Mouse (Mus musculus): ENCODE data around the gene Hpse2. TPM values are rescaled to one million over a fixed set of nuclear protein-coding genes. Genes with fewer than 3 reads are reported as not detected.

Gene Hpse2
- polyA plus RNA-seq, 1 experiment from 2014 or later, result 2.7 TPM

DNA sequence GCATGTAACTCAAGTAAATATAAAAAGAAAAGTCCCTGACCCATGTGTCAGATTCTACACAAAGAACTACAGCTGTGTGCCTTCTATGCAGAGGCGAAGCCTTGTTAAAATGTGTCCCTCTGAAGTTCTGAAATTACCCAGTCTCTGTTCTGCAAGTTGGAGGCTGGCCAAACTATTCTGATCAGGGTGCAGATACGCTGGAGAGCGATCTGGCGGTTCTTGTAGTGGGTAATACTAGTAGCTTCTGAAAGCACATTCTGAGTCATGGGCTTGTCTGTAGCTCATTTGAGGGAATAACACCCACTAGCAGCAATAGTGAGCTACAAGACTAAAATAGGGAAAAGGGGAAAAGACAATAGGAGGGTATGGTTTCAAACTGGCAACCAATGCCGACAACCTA lies 474.5 kb downstream of the Hpse2 start:
- no peak for DNase-seq (ENCODE audit: low spot score)
- no peaks in the 10 kb centered on the region for H3K36me3 ChIP-seq
- H3K9me3 ChIP-seq, result no peaks in the 10 kb centered on the region
- H3K4me1 ChIP-seq (replicated peaks), result no peaks in the 10 kb centered on the region
- H3K4me3 ChIP-seq, result no peak overlapping the region
- H3K27me3 ChIP-seq (ENCODE audit: insufficient read depth, poor library complexity, severe bottlenecking), result no peaks in the 10 kb centered on the region
- no peak overlapping the region for H3K27ac ChIP-seq
- WGBS, result 92% methylated on average over 5 of the region's 5 CpGs

DNA sequence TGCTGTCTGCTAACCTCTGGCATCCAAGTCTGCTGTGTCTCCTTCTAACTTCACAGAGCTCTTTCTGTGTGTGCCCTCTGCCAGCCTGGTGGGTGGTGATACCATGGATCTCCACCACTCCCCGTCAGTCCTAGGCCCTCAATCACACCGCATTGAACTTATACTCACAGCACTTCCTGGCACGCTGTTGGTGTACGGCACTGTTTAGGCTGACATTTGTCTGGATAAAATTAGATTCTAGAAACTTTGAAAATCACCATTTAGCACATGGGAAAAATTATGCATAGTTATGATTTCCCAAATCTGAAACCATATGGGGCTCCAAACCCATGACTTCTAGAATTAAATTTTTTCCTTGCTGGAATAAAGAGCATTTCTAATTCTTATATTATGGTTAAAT lies 478.4 kb downstream of the Hpse2 start:
- H3K9me3 ChIP-seq, result no peaks in the 10 kb centered on the region
- no peak overlapping the region for H3K27ac ChIP-seq
- DNase-seq (ENCODE audit: low spot score), result no peak
- 85% methylated on average over 4 of the region's 4 CpGs for WGBS
- no peaks in the 10 kb centered on the region for H3K36me3 ChIP-seq
- H3K4me1 ChIP-seq (replicated peaks), result peaks cover 18% of the 10 kb centered on the region
- H3K27me3 ChIP-seq (ENCODE audit: insufficient read depth, poor library complexity, severe bottlenecking), result no peaks in the 10 kb centered on the region
- H3K4me3 ChIP-seq, result no peak overlapping the region

- no peaks in the 10 kb centered on the region for H3K27me3 ChIP-seq (ENCODE audit: insufficient read depth, poor library complexity, severe bottlenecking)
- no peak overlapping the region for H3K4me3 ChIP-seq
- peaks cover 30% of the 10 kb centered on the region for H3K4me1 ChIP-seq (replicated peaks)
- no peaks in the 10 kb centered on the region for H3K36me3 ChIP-seq
- DNase-seq (ENCODE audit: low spot score), result no peak
- no peaks in the 10 kb centered on the region for H3K9me3 ChIP-seq
- H3K27ac ChIP-seq, result no peak overlapping the region
- WGBS, result 86% methylated on average over 6 of the region's 6 CpGs
These were observed 479.6 kb downstream of the Hpse2 start for GRCm38 (mm10) chr19:42908553-42908952.

- peaks cover 50% of the 10 kb centered on the region for H3K4me1 ChIP-seq (replicated peaks)
- WGBS, result 69% methylated on average over 5 of the region's 5 CpGs
- H3K36me3 ChIP-seq, result no peaks in the 10 kb centered on the region
- H3K9me3 ChIP-seq, result no peaks in the 10 kb centered on the region
- H3K27me3 ChIP-seq (ENCODE audit: insufficient read depth, poor library complexity, severe bottlenecking), result no peaks in the 10 kb centered on the region
- no peak for DNase-seq (ENCODE audit: low spot score)
- no peak overlapping the region for H3K4me3 ChIP-seq
- peak overlapping the region; percentile 40; the same call in 1 of the 2 replicates for H3K27ac ChIP-seq
These were observed 481.8 kb downstream of the Hpse2 start for GRCm38 (mm10) chr19:42906328-42906727.

DNA sequence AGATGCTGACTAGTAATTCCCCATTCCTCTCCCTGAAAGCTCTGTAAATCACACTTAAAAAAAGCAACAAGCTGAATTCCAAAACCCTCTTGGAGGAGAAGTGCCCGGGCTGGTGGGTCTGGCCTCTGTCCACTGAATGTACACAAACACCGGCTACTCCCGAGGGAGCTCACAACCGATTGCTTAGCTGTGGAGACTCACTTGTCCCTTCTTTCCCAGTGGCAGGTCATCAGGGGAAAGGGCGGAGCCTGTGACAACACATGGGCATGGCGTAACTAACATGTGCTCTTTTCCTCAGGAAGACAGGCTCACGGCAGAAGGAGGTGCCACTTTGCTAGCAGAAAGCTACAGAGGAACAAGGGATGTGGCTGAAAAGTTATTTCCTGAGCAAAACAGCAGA lies 483.4 kb downstream of the Hpse2 start:
- Histone ChIP-seq H3K9me3 (no peaks in the 10 kb centered on the region), H3K4me1 (replicated peaks) (peaks cover 50% of the 10 kb centered on the region), H3K36me3 (no peaks in the 10 kb centered on the region), H3K4me3 (no peak overlapping the region), H3K27me3 (ENCODE audit: insufficient read depth, poor library complexity, severe bottlenecking) (no peaks in the 10 kb centered on the region), H3K27ac (peak overlapping the region; percentile 76)
- WGBS, result 43% methylated on average over 7 of the region's 7 CpGs
- DNase-seq (ENCODE audit: low spot score), result peak; percentile 23

- Histone ChIP-seq H3K4me3 (no peak overlapping the region), H3K27me3 (ENCODE audit: insufficient read depth, poor library complexity, severe bottlenecking) (no peaks in the 10 kb centered on the region), H3K27ac (peak overlapping the region; percentile 76; the same call in 1 of the 2 replicates), H3K4me1 (replicated peaks) (peaks cover 50% of the 10 kb centered on the region), H3K9me3 (no peaks in the 10 kb centered on the region), H3K36me3 (no peaks in the 10 kb centered on the region)
- 46% methylated on average over 4 of the region's 4 CpGs for WGBS
- DNase-seq (ENCODE audit: low spot score), result no peak
These were observed 483.9 kb downstream of the Hpse2 start for GRCm38 (mm10) chr19:42904240-42904639.

- DNase-seq (ENCODE audit: low spot score), result no peak
- 65% methylated on average over 6 of the region's 6 CpGs for WGBS
- Histone ChIP-seq H3K27ac (peak overlapping the region; percentile 69), H3K4me1 (replicated peaks) (peaks cover 50% of the 10 kb centered on the region), H3K27me3 (ENCODE audit: insufficient read depth, poor library complexity, severe bottlenecking) (no peaks in the 10 kb centered on the region), H3K36me3 (no peaks in the 10 kb centered on the region), H3K4me3 (no peak overlapping the region), H3K9me3 (no peaks in the 10 kb centered on the region)
These were observed 484.3 kb downstream of the Hpse2 start for GRCm38 (mm10) chr19:42903840-42904239.

DNA sequence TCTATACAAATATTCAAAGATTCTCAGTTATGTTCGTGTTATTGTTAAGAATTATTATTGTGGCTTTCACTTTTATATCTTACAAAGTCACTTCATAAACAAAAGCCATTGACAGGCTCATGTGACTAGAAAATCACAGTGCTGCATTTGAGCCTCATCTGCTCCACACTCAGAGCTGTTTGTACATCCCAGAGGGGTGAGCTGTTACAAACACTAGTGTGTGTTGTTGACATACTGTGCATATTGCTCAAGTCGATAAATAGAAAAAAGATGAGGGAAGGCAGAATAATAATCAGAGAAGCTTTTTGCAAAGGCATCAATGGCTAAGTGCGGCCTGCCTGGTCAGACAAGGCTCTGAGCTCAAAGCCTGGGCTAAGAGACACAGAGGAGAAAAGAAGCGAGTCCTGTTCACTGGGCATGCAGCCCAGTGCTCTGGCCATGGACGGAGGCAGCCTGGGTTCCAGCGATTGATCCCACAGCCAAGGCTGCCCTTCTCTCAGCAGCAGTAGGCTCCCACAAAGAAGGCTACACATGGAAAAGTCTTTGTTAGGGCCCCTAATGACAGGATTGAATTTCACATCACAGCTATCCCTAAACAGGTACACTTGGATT lies 485.6 kb downstream of the Hpse2 start:
- WGBS, result 69% methylated on average over 6 of the region's 6 CpGs
- H3K9me3 ChIP-seq, result no peaks in the 10 kb centered on the region
- peaks cover 50% of the 10 kb centered on the region for H3K4me1 ChIP-seq (replicated peaks)
- no peaks in the 10 kb centered on the region for H3K27me3 ChIP-seq (ENCODE audit: insufficient read depth, poor library complexity, severe bottlenecking)
- peak; percentile 12 for DNase-seq (ENCODE audit: low spot score)
- peak overlapping the region; percentile 80 for H3K27ac ChIP-seq
- H3K4me3 ChIP-seq, result no peak overlapping the region
- no peaks in the 10 kb centered on the region for H3K36me3 ChIP-seq

GRCm38 (mm10) chr19:42891599-42891998 lies 496.6 kb downstream of the Hpse2 start:
- H3K27ac ChIP-seq, result peak overlapping the region; percentile 59
- H3K4me3 ChIP-seq, result no peak overlapping the region
- no peaks in the 10 kb centered on the region for H3K36me3 ChIP-seq
- no peak for DNase-seq (ENCODE audit: low spot score)
- H3K9me3 ChIP-seq, result no peaks in the 10 kb centered on the region
- 51% methylated on average over 5 of the region's 5 CpGs for WGBS
- peaks cover 24% of the 10 kb centered on the region for H3K4me1 ChIP-seq (replicated peaks)
- no peaks in the 10 kb centered on the region for H3K27me3 ChIP-seq (ENCODE audit: insufficient read depth, poor library complexity, severe bottlenecking)

DNA sequence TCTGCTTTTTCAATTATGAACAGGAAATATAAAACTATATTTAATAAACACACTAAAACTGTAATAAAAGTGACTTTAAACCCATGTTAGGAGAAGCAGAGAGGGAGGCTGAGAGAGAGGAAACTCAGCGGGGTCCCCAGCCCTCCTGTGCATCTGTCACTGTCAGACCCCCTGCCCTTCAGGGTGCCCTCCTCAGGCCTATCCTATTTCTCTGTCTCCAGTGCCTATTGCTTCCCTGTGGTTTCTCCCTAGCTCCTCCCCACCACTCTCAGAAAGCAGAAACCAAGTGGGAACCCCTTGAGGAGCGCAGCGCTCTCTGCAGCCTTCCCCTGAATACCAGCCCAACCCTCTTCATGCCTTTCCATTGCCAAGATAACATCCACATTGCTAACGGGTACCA lies 510.5 kb downstream of the Hpse2 start:
- WGBS, result 54% methylated on average over 4 of the region's 4 CpGs
- DNase-seq (ENCODE audit: low spot score), result no peak

GRCm38 (mm10) chr19:42876563-42876962 lies 511.6 kb downstream of the Hpse2 start:
- Histone ChIP-seq H3K27ac (no peak overlapping the region), H3K4me1 (replicated peaks) (peaks cover 9% of the 10 kb centered on the region), H3K36me3 (no peaks in the 10 kb centered on the region), H3K4me3 (no peak overlapping the region), H3K27me3 (ENCODE audit: insufficient read depth, poor library complexity, severe bottlenecking) (no peaks in the 10 kb centered on the region), H3K9me3 (no peaks in the 10 kb centered on the region)
- DNase-seq (ENCODE audit: low spot score), result no peak
- 78% methylated on average over 4 of the region's 4 CpGs for WGBS

More for the DNA sequence above, 510.5 kb downstream of the Hpse2 start:
- no peaks in the 10 kb centered on the region for H3K36me3 ChIP-seq
- no peak overlapping the region for H3K27ac ChIP-seq
- no peaks in the 10 kb centered on the region for H3K9me3 ChIP-seq
- H3K27me3 ChIP-seq (ENCODE audit: insufficient read depth, poor library complexity, severe bottlenecking), result no peaks in the 10 kb centered on the region
- H3K4me3 ChIP-seq, result no peak overlapping the region
- peaks cover 12% of the 10 kb centered on the region for H3K4me1 ChIP-seq (replicated peaks)

DNA sequence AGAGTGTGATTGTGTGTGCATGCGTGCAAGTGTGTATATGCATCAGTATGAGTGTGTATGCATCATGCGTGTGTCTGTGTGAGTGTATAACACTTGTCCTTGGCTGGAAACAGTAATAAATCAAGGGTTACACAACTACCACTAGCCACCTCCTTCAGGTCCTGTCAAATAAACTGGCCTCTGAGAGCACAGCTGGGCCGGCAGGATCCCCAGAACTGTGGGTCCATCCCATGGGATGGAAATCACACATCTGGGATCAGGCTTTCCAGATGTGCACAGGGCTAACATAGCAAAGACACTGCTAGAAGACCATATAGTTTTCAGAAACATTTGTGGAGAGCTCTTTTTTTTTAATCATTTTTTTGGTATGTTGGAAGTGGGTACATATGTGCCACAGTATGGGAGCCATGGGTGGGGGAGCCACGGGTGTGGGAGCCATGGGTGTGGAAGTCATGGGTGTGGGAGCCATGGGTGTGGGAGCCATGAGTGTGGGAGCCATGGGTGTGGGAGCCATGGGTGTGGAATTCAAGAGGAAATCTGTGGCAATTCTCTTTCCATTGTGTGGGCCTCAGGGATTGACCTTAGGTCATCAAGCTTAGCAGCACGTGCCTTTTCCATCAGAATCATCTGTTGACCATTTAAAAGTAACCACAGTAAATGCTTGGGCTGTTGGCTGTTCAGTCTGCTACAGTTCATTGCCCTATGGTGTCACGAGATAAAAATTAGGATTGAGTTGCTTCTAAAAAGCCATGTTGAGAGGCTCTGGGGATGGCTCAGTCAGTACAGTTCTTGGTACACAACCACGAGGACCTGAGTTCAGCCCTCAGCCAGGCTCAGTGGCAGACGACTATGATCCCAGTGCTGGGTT lies 518.3 kb downstream of the Hpse2 start:
- Histone ChIP-seq H3K36me3 (no peaks in the 10 kb centered on the region), H3K4me3 (no peak overlapping the region), H3K27ac (no peak overlapping the region), H3K4me1 (replicated peaks) (no peaks in the 10 kb centered on the region), H3K27me3 (ENCODE audit: insufficient read depth, poor library complexity, severe bottlenecking) (no peaks in the 10 kb centered on the region), H3K9me3 (no peaks in the 10 kb centered on the region)
- 79% methylated on average over 8 of the region's 8 CpGs for WGBS
- no peak for DNase-seq (ENCODE audit: low spot score)

DNA sequence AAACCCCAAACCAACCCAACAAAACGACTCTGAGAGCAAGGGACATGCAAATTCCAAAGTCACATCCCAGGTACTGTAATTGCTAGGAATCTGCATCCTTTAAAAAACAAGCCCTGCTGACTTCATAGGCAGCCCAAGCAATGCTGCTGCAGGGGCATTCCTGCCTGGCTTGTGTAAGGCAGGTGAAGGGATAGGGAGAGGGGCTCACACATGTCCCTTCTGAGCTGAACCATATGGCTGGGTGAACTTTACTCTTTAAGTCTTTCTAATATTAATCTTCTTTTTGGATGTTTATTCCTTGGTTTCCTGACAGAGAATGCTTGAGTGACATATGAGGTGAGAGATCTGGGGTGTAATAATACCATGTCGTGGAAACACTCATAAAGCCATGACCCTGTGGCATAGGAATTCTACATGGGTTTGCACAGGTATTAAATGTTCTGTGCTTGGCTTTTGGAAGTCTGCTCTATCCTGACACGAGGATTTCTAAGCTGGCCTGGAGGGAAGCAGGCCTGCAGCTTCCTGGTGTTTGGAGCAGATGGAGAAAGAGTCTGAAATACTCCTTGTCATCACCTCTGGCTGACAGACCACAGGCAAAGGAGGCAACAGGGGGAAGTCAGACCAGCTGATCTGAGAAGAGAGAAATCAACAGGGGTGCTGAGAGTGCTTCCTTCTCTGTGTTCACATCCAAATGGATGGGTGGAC lies 519.0 kb downstream of the Hpse2 start:
- Histone ChIP-seq H3K4me3 (no peak overlapping the region), H3K9me3 (no peaks in the 10 kb centered on the region), H3K36me3 (no peaks in the 10 kb centered on the region), H3K4me1 (replicated peaks) (no peaks in the 10 kb centered on the region), H3K27me3 (ENCODE audit: insufficient read depth, poor library complexity, severe bottlenecking) (no peaks in the 10 kb centered on the region), H3K27ac (no peak overlapping the region)
- 58% methylated on average over 3 of the region's 3 CpGs for WGBS
- DNase-seq (ENCODE audit: low spot score), result no peak

Measured in hindbrain, embryonic 10.5 days (tissue).